Mouse (Mus musculus) brain, embryonic 18.5 days (tissue): ENCODE measurements around the gene Cdhr4.
"Not testable (repeated sequence)": the region's sequence is repeated elsewhere in the genome, so short reads cannot be mapped to it uniquely, and the experiment has no call there.

ENCODE experiments used
- DNase-seq: peaks from one replicate; pipeline ENCODE4 v3.0.0-alpha.2; 2012; ENCODE audit warnings: low read depth, low spot score

Cdhr4 gene

GRCm38 (mm10) chr9:108003531-108003890, 11.2 kb downstream of the Cdhr4 start:
- no peak for DNase-seq

- no peak for DNase-seq
These were observed 15.7 kb downstream of the Cdhr4 start for GRCm38 (mm10) chr9:108008041-108008440.

GRCm38 (mm10) chr9:108010385-108010784, 18.1 kb downstream of the Cdhr4 start:
- DNase-seq, result no peak

- not testable (repeated sequence) for DNase-seq
These were observed 21.3 kb downstream of the Cdhr4 start for GRCm38 (mm10) chr9:108013577-108013976.

GRCm38 (mm10) chr9:108017127-108017526, 24.8 kb downstream of the Cdhr4 start:
- no peak for DNase-seq

GRCm38 (mm10) chr9:108020741-108021140, 28.4 kb downstream of the Cdhr4 start:
- no peak for DNase-seq

GRCm38 (mm10) chr9:108023216-108023615, 30.9 kb downstream of the Cdhr4 start:
- no peak for DNase-seq

- DNase-seq, result no peak
These were observed 34.3 kb downstream of the Cdhr4 start for GRCm38 (mm10) chr9:108026584-108026983.

- no peak for DNase-seq
These were observed 35.6 kb downstream of the Cdhr4 start for GRCm38 (mm10) chr9:108027867-108028266.

- DNase-seq, result no peak
These were observed 39.8 kb downstream of the Cdhr4 start for GRCm38 (mm10) chr9:108032126-108032525.

- DNase-seq, result no peak
These were observed 43.2 kb downstream of the Cdhr4 start for GRCm38 (mm10) chr9:108035331-108036156.

GRCm38 (mm10) chr9:108044751-108045492, 52.6 kb downstream of the Cdhr4 start:
- no peak for DNase-seq

- no peak for DNase-seq
These were observed 54.3 kb downstream of the Cdhr4 start for GRCm38 (mm10) chr9:108046582-108046981.

GRCm38 (mm10) chr9:108047601-108048565, 55.6 kb downstream of the Cdhr4 start:
- no peak for DNase-seq

- no peak for DNase-seq
These were observed 56.3 kb downstream of the Cdhr4 start for GRCm38 (mm10) chr9:108048566-108048955.

- DNase-seq, result peak; percentile 95
These were observed 56.7 kb downstream of the Cdhr4 start, which contains the start of gene Gmppb for GRCm38 (mm10) chr9:108049016-108049455. Gmppb (plus strand) TSS chr9:108049242.
